7 mouse cellular contexts compared by ENCODE assay signal in the genomic region with DNA sequence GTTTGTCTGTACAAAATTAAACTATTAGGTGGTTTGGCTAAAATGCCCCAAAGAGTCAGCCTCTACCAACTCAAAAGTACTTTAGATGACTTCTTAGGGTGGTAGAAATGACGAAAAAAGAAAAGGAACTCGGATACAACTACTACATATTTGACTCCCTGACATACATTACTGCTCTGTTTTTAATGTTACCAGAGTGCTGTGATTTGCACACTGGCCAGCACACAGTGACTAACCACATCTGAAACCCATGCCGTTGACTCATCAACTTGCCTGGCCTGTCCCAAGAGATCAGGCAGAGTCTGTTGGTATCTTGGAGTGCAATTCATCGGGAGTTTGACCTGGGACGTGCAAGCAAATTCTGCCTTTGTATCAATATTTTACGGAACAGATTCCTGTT. TPM values are rescaled to one million over a fixed set of nuclear protein-coding genes. Genes with fewer than 3 reads are reported as not detected.
DNase-seq lines count a peak whose midpoint lies in the region; ATAC-seq and TF ChIP-seq lines count a peak whose summit lies in the region.

No protein-coding gene starts in this region.

- H3ac ChIP-seq in C2C12 (ENCODE audit: control insufficient read depth, insufficient read length, low read depth): peak overlapping the region; percentile 73

- peak overlapping the region; percentile 72 for H3K4me2 ChIP-seq in embryonic facial prominence, embryonic 14.5 days (ENCODE audit: low read depth, low read length)
- H3K4me2 ChIP-seq in midbrain, embryonic 11.5 days: peak overlapping the region; percentile 72

- no peaks in the 10 kb centered on the region for H3K9me3 ChIP-seq in embryonic facial prominence, embryonic 14.5 days (ENCODE audit: control insufficient read depth, low read length)
- no peaks in the 10 kb centered on the region for H3K9me3 ChIP-seq in limb, embryonic 10.5 days (replicated peaks)
- no peaks in the 10 kb centered on the region; the same call in 1 of the 2 replicates for H3K9me3 ChIP-seq in midbrain, embryonic 11.5 days (ENCODE audit: control insufficient read depth, low read length)

- no peaks in the 10 kb centered on the region for H3K27me3 ChIP-seq in C2C12 (ENCODE audit: control insufficient read depth, insufficient read depth, insufficient read length)
- H3K27me3 ChIP-seq in embryonic facial prominence, embryonic 14.5 days (replicated peaks; ENCODE audit: control insufficient read depth, insufficient read depth, low read length): no peaks in the 10 kb centered on the region
- H3K27me3 ChIP-seq in limb, embryonic 10.5 days (ENCODE audit: low read depth, poor library complexity, severe bottlenecking): no peaks in the 10 kb centered on the region
- no peaks in the 10 kb centered on the region for H3K27me3 ChIP-seq in midbrain, embryonic 11.5 days (ENCODE audit: control insufficient read depth, insufficient read depth, low read length)

- H3K9ac ChIP-seq in embryonic facial prominence, embryonic 14.5 days (ENCODE audit: low read depth, low read length): peak overlapping the region; percentile 100
- peak overlapping the region; percentile 81 for H3K9ac ChIP-seq in midbrain, embryonic 11.5 days (ENCODE audit: low read length)

- no peak for ATAC-seq in embryonic facial prominence, embryonic 14.5 days (ENCODE audit: low read depth)
- no peak for ATAC-seq in midbrain, embryonic 11.5 days (ENCODE audit: low FRiP score)
- no peak for ATAC-seq in activated CD4-positive, CD25-positive, alpha-beta regulatory T cell, adult 4 months

- H3K27ac ChIP-seq in embryonic facial prominence, embryonic 14.5 days (replicated peaks; ENCODE audit: low read depth, low read length): peak overlapping the region; percentile 100
- H3K27ac ChIP-seq in limb, embryonic 10.5 days: peak overlapping the region; percentile 100
- H3K27ac ChIP-seq in midbrain, embryonic 11.5 days (ENCODE audit: low read depth, low read length): peak overlapping the region; percentile 99

- peak overlapping the region; percentile 53 for H3K4me3 ChIP-seq in C2C12 (ENCODE audit: insufficient read depth, poor library complexity, severe bottlenecking)
- H3K4me3 ChIP-seq in embryonic facial prominence, embryonic 14.5 days (ENCODE audit: low read depth, low read length): peak overlapping the region; percentile 89
- H3K4me3 ChIP-seq in limb, embryonic 10.5 days: peak overlapping the region; percentile 89
- H3K4me3 ChIP-seq in midbrain, embryonic 11.5 days (ENCODE audit: low read depth, low read length): peak overlapping the region; percentile 97

- intact Hi-C loops in heart, postnatal 10 days (cut with DNase I): no loop called here

- H3K36me3 ChIP-seq in C2C12 (ENCODE audit: control insufficient read depth, insufficient read depth): no peaks in the 10 kb centered on the region
- peaks cover 3% of the 10 kb centered on the region for H3K36me3 ChIP-seq in embryonic facial prominence, embryonic 14.5 days (ENCODE audit: control insufficient read depth, insufficient read depth, low read length)
- H3K36me3 ChIP-seq in limb, embryonic 10.5 days: peaks cover 9% of the 10 kb centered on the region
- peaks cover 3% of the 10 kb centered on the region for H3K36me3 ChIP-seq in midbrain, embryonic 11.5 days (ENCODE audit: control insufficient read depth, insufficient read depth, low read length)

- peaks cover 38% of the 10 kb centered on the region for H3K79me2 ChIP-seq in C2C12 (ENCODE audit: control insufficient read depth, insufficient read depth)

- 23% methylated on average over 6 of the region's 6 CpGs for WGBS in embryonic facial prominence, embryonic 14.5 days
- 41% methylated on average over 6 of the region's 6 CpGs for whole genome bisulfite sequencing in limb, embryonic 10.5 days
- WGBS in midbrain, embryonic 11.5 days: 29% methylated on average over 6 of the region's 6 CpGs

- no peak for TF ChIP-seq CTCF in C2C12 (IDR thresholded peaks at IDR 0.05; ENCODE audit: control insufficient read depth, insufficient read depth, insufficient read length)

- peaks cover 18% of the 10 kb centered on the region for H3K79me3 ChIP-seq in C2C12 (ENCODE audit: low read depth)

- peaks cover 12% of the 10 kb centered on the region; the same call in 1 of the 2 replicates for H3K4me1 ChIP-seq in embryonic facial prominence, embryonic 14.5 days (ENCODE audit: control insufficient read depth, insufficient read depth, low read length)
- peaks cover 15% of the 10 kb centered on the region for H3K4me1 ChIP-seq in limb, embryonic 10.5 days
- H3K4me1 ChIP-seq in midbrain, embryonic 11.5 days (ENCODE audit: control insufficient read depth, insufficient read depth, low read length): peaks cover 14% of the 10 kb centered on the region

- DNase-seq in NIH3T3 (ENCODE audit: low read depth): peak; percentile 83
- DNase-seq in embryonic facial prominence, embryonic 14.5 days (ENCODE audit: low spot score): peak; percentile 49
- peak; percentile 32 to 46 for DNase-seq in heart, postnatal 10 days
- peak; percentile 35 for DNase-seq in limb, embryonic 10.5 days (ENCODE audit: low spot score)
- no peak for DNase-seq in midbrain, embryonic 11.5 days (ENCODE audit: low spot score, missing footprints)

TF ChIP-seq in C2C12, 6 proteins besides CTCF, POLR2A, EP300 and RAD21:
- no peak for TF ChIP-seq MAX (IDR thresholded peaks at IDR 0.05)
- TF ChIP-seq FOSL1 (IDR thresholded peaks at IDR 0.05; ENCODE audit: insufficient read depth, low read length, poor library complexity, severe bottlenecking): peak; percentile 76
- TF ChIP-seq MYOG (IDR thresholded peaks at IDR 0.05; ENCODE audit: control insufficient read depth, extremely low read depth, insufficient read length): no peak
- TF ChIP-seq USF1 (IDR thresholded peaks at IDR 0.05; ENCODE audit: low read depth): no peak
- TF ChIP-seq MYOD1 (IDR thresholded peaks at IDR 0.05; ENCODE audit: control insufficient read depth, insufficient read length, low read depth): no peak
- peak; percentile 8 for TF ChIP-seq CEBPB (IDR thresholded peaks at IDR 0.05; ENCODE audit: low read depth)

RNA-seq across cellular contexts. Expression of a gene that starts 0.4 kb away (rescaled TPM):
- polyA plus RNA-seq in C2C12 (2012; fragmentation: generic; extraction: Trizol): 5.1 TPM
- 26.9 and 32.2 TPM in 2 replicates for polyA plus RNA-seq in embryonic facial prominence, embryonic 14.5 days (2014; fragmentation: Nextera tagmentation; extraction: Ambion mirVana)
- total RNA-seq in heart, postnatal 10 days (2021): 10 to 100 TPM; 24.4 to 30.4 TPM
- 48.6 and 62.4 TPM in 2 replicates for polyA plus RNA-seq in limb, embryonic 10.5 days (2016; fragmentation: Nextera tagmentation; extraction: Ambion mirVana)
- 58.2 and 61.1 TPM in 2 replicates for polyA plus RNA-seq in midbrain, embryonic 11.5 days (2014; fragmentation: Nextera tagmentation; extraction: Ambion mirVana)
- polyA plus RNA-seq in activated CD4-positive, CD25-positive, alpha-beta regulatory T cell, adult 4 months (2017; shearing (Covaris generic)): 10 to 100 TPM; 61.4 to 66.8 TPM
